Comparison of ENCODE assay signal across 9 mouse cellular contexts in the genomic region with DNA sequence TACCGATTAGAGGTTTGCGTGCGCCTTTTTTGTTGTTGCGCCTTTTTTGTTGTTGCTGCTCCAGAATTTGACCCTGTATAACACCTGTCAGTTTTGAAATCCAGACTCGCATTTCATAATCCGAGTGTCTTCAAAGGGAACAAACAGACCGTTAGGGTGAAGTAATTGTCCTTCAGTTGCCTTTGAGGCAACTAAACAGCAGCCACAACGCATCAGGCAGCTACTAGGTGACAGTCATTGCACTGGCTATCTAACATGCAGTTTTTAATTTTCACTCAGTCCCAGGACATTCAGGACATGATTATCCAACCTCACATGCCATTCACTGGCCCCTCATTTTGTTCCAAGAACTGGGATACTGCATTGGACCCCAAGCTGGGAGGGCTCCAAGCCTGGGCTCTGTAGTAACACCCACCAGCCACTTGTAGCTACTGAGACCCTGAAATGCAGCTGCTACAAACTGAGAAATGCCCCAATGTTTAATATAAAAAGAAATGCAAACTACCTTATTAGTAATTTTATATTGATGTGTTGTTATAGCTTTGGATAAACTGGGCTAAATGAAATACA. TPM values are rescaled to one million over a fixed set of nuclear protein-coding genes. Genes with fewer than 3 reads are reported as not detected.
DNase-seq lines count a peak whose midpoint lies in the region; ATAC-seq and TF ChIP-seq lines count a peak whose summit lies in the region.
"Had no signal": no experiment of that assay in that cellular context is flagged by ENCODE, and none has a peak within 500 bp of the region (broad histone marks: within the 10 kb centered on the region; RNA-seq: fewer than 3 reads in every experiment).

No protein-coding gene starts in this region.

- H3K36me3 ChIP-seq in heart, embryonic 10.5 days, result peaks cover 36% of the 10 kb centered on the region
- peaks cover 31% of the 10 kb centered on the region for H3K36me3 ChIP-seq in E14TG2a.4 (ENCODE audit: insufficient read depth, low read length)
- peaks cover 2% of the 10 kb centered on the region; the same call in 1 of the 2 replicates for H3K36me3 ChIP-seq in forebrain, embryonic 11.5 days (ENCODE audit: control insufficient read depth, insufficient read depth, low read length)
- peaks cover 34% of the 10 kb centered on the region for H3K36me3 ChIP-seq in limb, embryonic 15.5 days
- 0 out of 2 replicates have a peak, but pooled peaks cover 7% of the 10 kb centered on the region for H3K36me3 ChIP-seq in stomach, embryonic 15.5 days

- H3K9ac ChIP-seq in forebrain, embryonic 11.5 days (ENCODE audit: low read length), result peak overlapping the region; percentile 75; the same call in 1 of the 2 replicates
- H3K9ac ChIP-seq in limb, embryonic 15.5 days, result peak overlapping the region; percentile 87; the same call in 1 of the 2 replicates
- H3K9ac ChIP-seq in stomach, embryonic 15.5 days, result no peak overlapping the region

- peak; percentile 34 for ATAC-seq in forebrain, embryonic 11.5 days (replicated peaks; ENCODE audit: low FRiP score)
- ATAC-seq in limb, embryonic 15.5 days (ENCODE audit: insufficient number of reproducible peaks, low FRiP score, low TSS enrichment, low read depth), result no peak; the same call in 1 of the 2 replicates
- ATAC-seq in stomach, embryonic 15.5 days (ENCODE audit: insufficient read depth, low FRiP score, low read depth), result no peak; the same call in 1 of the 2 replicates

- H3K9me3 ChIP-seq in heart, embryonic 10.5 days, result no peaks in the 10 kb centered on the region
- no peaks in the 10 kb centered on the region for H3K9me3 ChIP-seq in E14TG2a.4 (ENCODE audit: low read length)
- no peaks in the 10 kb centered on the region for H3K9me3 ChIP-seq in forebrain, embryonic 11.5 days (ENCODE audit: control insufficient read depth, low read length)
- no peaks in the 10 kb centered on the region for H3K9me3 ChIP-seq in limb, embryonic 15.5 days
- no peaks in the 10 kb centered on the region for H3K9me3 ChIP-seq in stomach, embryonic 15.5 days

- 2% methylated on average over 8 of the region's 8 CpGs for WGBS in heart, embryonic 10.5 days
- WGBS in forebrain, embryonic 11.5 days, result 3% methylated on average over 8 of the region's 8 CpGs
- under 1% methylated on average over 8 of the region's 8 CpGs for WGBS in limb, embryonic 15.5 days
- 2% methylated on average over 8 of the region's 8 CpGs for WGBS in stomach, embryonic 15.5 days

- H3K27ac ChIP-seq in heart, embryonic 10.5 days, result peak overlapping the region; percentile 100
- no peak overlapping the region for H3K27ac ChIP-seq in forebrain, embryonic 11.5 days (ENCODE audit: low read depth, low read length)
- H3K27ac ChIP-seq in limb, embryonic 15.5 days, result no peak overlapping the region
- H3K27ac ChIP-seq in stomach, embryonic 15.5 days, result no peak overlapping the region

- H3K4me3 ChIP-seq in heart, embryonic 10.5 days, result peak overlapping the region; percentile 93
- peak overlapping the region; percentile 96 for H3K4me3 ChIP-seq in E14TG2a.4 (replicated peaks; ENCODE audit: low read length)
- peak overlapping the region; percentile 74 for H3K4me3 ChIP-seq in forebrain, embryonic 11.5 days (ENCODE audit: low read depth, low read length)
- H3K4me3 ChIP-seq in limb, embryonic 15.5 days, result peak overlapping the region; percentile 91
- peak overlapping the region; percentile 98 for H3K4me3 ChIP-seq in stomach, embryonic 15.5 days (replicated peaks)

- no peak for DNase-seq in heart, embryonic 10.5 days (ENCODE audit: low spot score)
- DNase-seq in heart, postnatal 4 days, result no peak
- DNase-seq in forebrain, embryonic 11.5 days (ENCODE audit: low spot score), result no peak
- no peak for DNase-seq in kidney, postnatal 10 days
- DNase-seq in adrenal gland, postnatal 25 days, result no peak

- peak overlapping the region; percentile 53 for H3K4me2 ChIP-seq in forebrain, embryonic 11.5 days (ENCODE audit: low read depth, low read length, severe bottlenecking)
- H3K4me2 ChIP-seq in limb, embryonic 15.5 days, result peak overlapping the region; percentile 71
- peak overlapping the region; percentile 76 for H3K4me2 ChIP-seq in stomach, embryonic 15.5 days

- no peak for TF ChIP-seq CTCF in E14TG2a.4 (conservative IDR thresholded peaks at IDR 0.05; ENCODE audit: low read length)

- H3K4me1 ChIP-seq in heart, embryonic 10.5 days, result peaks cover 24% of the 10 kb centered on the region
- peaks cover 26% of the 10 kb centered on the region for H3K4me1 ChIP-seq in E14TG2a.4 (replicated peaks; ENCODE audit: low read depth, low read length)
- no peaks in the 10 kb centered on the region; the same call in 1 of the 2 replicates for H3K4me1 ChIP-seq in forebrain, embryonic 11.5 days (replicated peaks; ENCODE audit: control insufficient read depth, insufficient read depth, low read length)
- H3K4me1 ChIP-seq in limb, embryonic 15.5 days, result peaks cover 15% of the 10 kb centered on the region
- peaks cover 16% of the 10 kb centered on the region for H3K4me1 ChIP-seq in stomach, embryonic 15.5 days

- no peaks in the 10 kb centered on the region for H3K27me3 ChIP-seq in heart, embryonic 10.5 days (ENCODE audit: insufficient read depth, poor library complexity, severe bottlenecking)
- no peaks in the 10 kb centered on the region for H3K27me3 ChIP-seq in E14TG2a.4 (ENCODE audit: insufficient read depth, low read length)
- no peaks in the 10 kb centered on the region for H3K27me3 ChIP-seq in forebrain, embryonic 11.5 days (ENCODE audit: control insufficient read depth, insufficient read depth, low read length)
- no peaks in the 10 kb centered on the region for H3K27me3 ChIP-seq in limb, embryonic 15.5 days
- H3K27me3 ChIP-seq in stomach, embryonic 15.5 days (replicated peaks), result no peaks in the 10 kb centered on the region
- H3K27me3 ChIP-seq: Patski had no signal

RNA-seq across cellular contexts. Expression of a gene that starts 0.7 kb away (rescaled TPM):
- polyA plus RNA-seq in heart, embryonic 10.5 days (2016; fragmentation: Nextera tagmentation; extraction: Ambion mirVana), result 65.7 and 126 TPM in 2 replicates
- 100 to 1,000 TPM; 505 to 526 TPM for total RNA-seq in heart, postnatal 4 days (2021)
- polyA plus RNA-seq in forebrain, embryonic 11.5 days (2014; fragmentation: Nextera tagmentation; extraction: Ambion mirVana), result 47.5 and 49.0 TPM in 2 replicates
- polyA plus RNA-seq in limb, embryonic 15.5 days (2015; fragmentation: Nextera tagmentation; extraction: Ambion mirVana), result 37.8 and 42.5 TPM in 2 replicates
- polyA plus RNA-seq in stomach, embryonic 15.5 days (2015; fragmentation: Nextera tagmentation; extraction: Ambion mirVana), result 32.1 and 37.8 TPM in 2 replicates
- total RNA-seq in adrenal gland, postnatal 25 days (2021), result 151 and 217 TPM in 2 replicates

RNA-seq across cellular contexts. Expression of a gene that starts 31.4 kb away (rescaled TPM):
- polyA plus RNA-seq in heart, embryonic 10.5 days (2016; fragmentation: Nextera tagmentation; extraction: Ambion mirVana), result 40.8 and 44.9 TPM in 2 replicates
- 10 to 100 TPM; 80.9 to 82.5 TPM for total RNA-seq in heart, postnatal 4 days (2021)
- polyA plus RNA-seq in forebrain, embryonic 11.5 days (2014; fragmentation: Nextera tagmentation; extraction: Ambion mirVana), result 21.6 and 26.6 TPM in 2 replicates
- polyA plus RNA-seq in limb, embryonic 15.5 days (2015; fragmentation: Nextera tagmentation; extraction: Ambion mirVana), result 123 and 129 TPM in 2 replicates
- polyA plus RNA-seq in stomach, embryonic 15.5 days (2015; fragmentation: Nextera tagmentation; extraction: Ambion mirVana), result 43.7 and 47.9 TPM in 2 replicates
- 41.0 and 43.3 TPM in 2 replicates for total RNA-seq in adrenal gland, postnatal 25 days (2021)

RNA-seq across cellular contexts. Expression of a gene that starts 35.5 kb away (rescaled TPM):
- 13.6 and 18.5 TPM in 2 replicates for polyA plus RNA-seq in heart, embryonic 10.5 days (2016; fragmentation: Nextera tagmentation; extraction: Ambion mirVana)
- 10 to 100 TPM; 46.8 to 49.3 TPM for total RNA-seq in heart, postnatal 4 days (2021)
- 16.3 and 16.7 TPM in 2 replicates for polyA plus RNA-seq in forebrain, embryonic 11.5 days (2014; fragmentation: Nextera tagmentation; extraction: Ambion mirVana)
- 13.6 and 16.4 TPM in 2 replicates for polyA plus RNA-seq in limb, embryonic 15.5 days (2015; fragmentation: Nextera tagmentation; extraction: Ambion mirVana)
- polyA plus RNA-seq in stomach, embryonic 15.5 days (2015; fragmentation: Nextera tagmentation; extraction: Ambion mirVana), result 17.4 and 17.7 TPM in 2 replicates
- 44.6 and 50.5 TPM in 2 replicates for total RNA-seq in adrenal gland, postnatal 25 days (2021)

RNA-seq across cellular contexts. Expression of a gene that starts 36.4 kb away (rescaled TPM):
- 8.7 and 8.8 TPM in 2 replicates for polyA plus RNA-seq in heart, embryonic 10.5 days (2016; fragmentation: Nextera tagmentation; extraction: Ambion mirVana)
- 10 to 100 TPM in 1 of 2 experiments, 1 to 10 TPM in 1; 9.9 to 11.7 TPM for total RNA-seq in heart, postnatal 4 days (2021)
- polyA plus RNA-seq in forebrain, embryonic 11.5 days (2014; fragmentation: Nextera tagmentation; extraction: Ambion mirVana), result 15.4 and 17.1 TPM in 2 replicates
- polyA plus RNA-seq in limb, embryonic 15.5 days (2015; fragmentation: Nextera tagmentation; extraction: Ambion mirVana), result 8.9 and 9.4 TPM in 2 replicates
- polyA plus RNA-seq in stomach, embryonic 15.5 days (2015; fragmentation: Nextera tagmentation; extraction: Ambion mirVana), result 8.8 and 9.8 TPM in 2 replicates
- total RNA-seq in adrenal gland, postnatal 25 days (2021), result 12.2 and 16.6 TPM in 2 replicates

RNA-seq across cellular contexts. Expression of a gene that starts 36.6 kb away (rescaled TPM):
- polyA plus RNA-seq in heart, embryonic 10.5 days (2016; fragmentation: Nextera tagmentation; extraction: Ambion mirVana), result 36.1 and 49.7 TPM in 2 replicates
- 10 to 100 TPM; 17.8 to 21.7 TPM for total RNA-seq in heart, postnatal 4 days (2021)
- 53.6 and 54.1 TPM in 2 replicates for polyA plus RNA-seq in forebrain, embryonic 11.5 days (2014; fragmentation: Nextera tagmentation; extraction: Ambion mirVana)
- polyA plus RNA-seq in limb, embryonic 15.5 days (2015; fragmentation: Nextera tagmentation; extraction: Ambion mirVana), result 30.8 and 36.3 TPM in 2 replicates
- 34.6 and 37.6 TPM in 2 replicates for polyA plus RNA-seq in stomach, embryonic 15.5 days (2015; fragmentation: Nextera tagmentation; extraction: Ambion mirVana)
- 31.9 and 37.7 TPM in 2 replicates for total RNA-seq in adrenal gland, postnatal 25 days (2021)
